Mouse (Mus musculus) forebrain, embryonic 11.5 days (tissue): Measurements from ENCODE around the gene Mydgf. TPM values are rescaled to one million over a fixed set of nuclear protein-coding genes. Genes with fewer than 3 reads are reported as not detected.

Experiments used
- ATAC-seq: fragments of 200-750 bp; cut with Nextera tagmentation; replicated peaks from 2 replicates; pipeline ENCODE4 v1.8.0; 2017; ENCODE audit warnings: moderate TSS enrichment; ENCODE audit not compliant: low FRiP score
- DNase-seq: peaks from one replicate; pipeline ENCODE4 v3.0.0-alpha.2; 2017; ENCODE audit warnings: low spot score
- H3K27ac ChIP-seq: fragments of 300-500 bp; sonication (generic); 2 replicates; pipeline ENCODE4 v1.5.1; 2014; ENCODE audit warnings: low read depth, low read length
- H3K27me3 ChIP-seq: fragments of 300-500 bp; sonication (generic); 2 replicates; pipeline ENCODE4 v1.6.1; 2014; ENCODE audit warnings: mild to moderate bottlenecking, low read length, mixed read lengths; ENCODE audit not compliant: control insufficient read depth, insufficient read depth
- H3K36me3 ChIP-seq: fragments of 300-500 bp; sonication (generic); 2 replicates; pipeline ENCODE4 v1.6.1; 2014; ENCODE audit warnings: mild to moderate bottlenecking, low read length, moderate library complexity, mixed read lengths; ENCODE audit not compliant: control insufficient read depth, insufficient read depth
- H3K4me1 ChIP-seq: fragments of 300-500 bp; sonication (generic); replicated peaks from 2 replicates; pipeline ENCODE4 v1.6.1; 2014; ENCODE audit warnings: low read length, mixed read lengths; ENCODE audit not compliant: control insufficient read depth, insufficient read depth
- H3K4me2 ChIP-seq: fragments of 300-500 bp; sonication (generic); 2 replicates; pipeline ENCODE4 v1.6.1; 2014; ENCODE audit warnings: low read depth, mild to moderate bottlenecking, low read length, moderate library complexity, mixed read lengths; ENCODE audit not compliant: severe bottlenecking
- H3K4me3 ChIP-seq: fragments of 300-500 bp; sonication (generic); 2 replicates; pipeline ENCODE4 v1.5.1; 2014; ENCODE audit warnings: low read depth, low read length
- H3K9ac ChIP-seq: fragments of 300-500 bp; sonication (generic); 2 replicates; pipeline ENCODE4 v1.6.1; 2014; ENCODE audit warnings: low read length
- H3K9me3 ChIP-seq: fragments of 300-500 bp; sonication (generic); 2 replicates; pipeline ENCODE4 v1.6.1; 2016; ENCODE audit warnings: low read length, mixed read lengths; ENCODE audit not compliant: control insufficient read depth
- WGBS: fragments of 180-500 bp; shearing (Covaris S2); extraction: QIAGEN DNeasy Blood & Tissue Kit; methylation state at CpG from one replicate; pipeline ENCODE4 v1.1.7; 2014; 5-methylcytosine and 5-hydroxymethylcytosine counted together
- polyA plus RNA-seq: library from polyadenylated mRNA; unstranded; fragments of >200 nt; fragmentation: Nextera tagmentation; extraction: Ambion mirVana; gene quantifications from 2 replicates; pipeline ENCODE4 v1.2.1, GENCODE M21; 2014

Gene Mydgf
- polyA plus RNA-seq, 1 experiment from 2014 or later = 55.4 TPM

- peaks cover 14% of the 10 kb centered on the region; the same call in 1 of the 2 replicates for H3K4me1 ChIP-seq
- peak overlapping the region; percentile 80 for H3K9ac ChIP-seq
- no peaks in the 10 kb centered on the region for H3K36me3 ChIP-seq
- 68% methylated on average over 13 of the region's 13 CpGs for WGBS
- peak overlapping the region; percentile 80 for H3K4me2 ChIP-seq
- DNase-seq = peak; percentile 54
- H3K27me3 ChIP-seq = no peaks in the 10 kb centered on the region
- H3K27ac ChIP-seq = no peak overlapping the region
- peak overlapping the region; percentile 93 for H3K4me3 ChIP-seq
- no peaks in the 10 kb centered on the region for H3K9me3 ChIP-seq
- ATAC-seq = no peak
These were observed 34.0 kb upstream of the Mydgf start for GRCm38 (mm10) chr17:56217670-56218069.

GRCm38 (mm10) chr17:56214229-56214628 lies 30.5 kb upstream of the Mydgf start:
- Histone ChIP-seq H3K27ac (no peak overlapping the region), H3K36me3 (peaks cover 7% of the 10 kb centered on the region; the same call in 1 of the 2 replicates), H3K9ac (no peak overlapping the region), H3K4me2 (no peak overlapping the region), H3K4me1 (peaks cover 14% of the 10 kb centered on the region; the same call in 1 of the 2 replicates), H3K4me3 (no peak overlapping the region), H3K27me3 (no peaks in the 10 kb centered on the region), H3K9me3 (no peaks in the 10 kb centered on the region)
- WGBS = 71% methylated on average over 1 of the region's 1 CpGs
- DNase-seq = no peak
- no peak for ATAC-seq

- Histone ChIP-seq H3K4me1 (peaks cover 9% of the 10 kb centered on the region; the same call in 1 of the 2 replicates), H3K9me3 (no peaks in the 10 kb centered on the region), H3K4me3 (no peak overlapping the region), H3K9ac (no peak overlapping the region), H3K27me3 (no peaks in the 10 kb centered on the region), H3K36me3 (peaks cover 7% of the 10 kb centered on the region; the same call in 1 of the 2 replicates), H3K27ac (no peak overlapping the region), H3K4me2 (no peak overlapping the region)
- ATAC-seq (no peak), DNase-seq (no peak)
- 83% methylated on average over 6 of the region's 6 CpGs for WGBS
These were observed 29.0 kb upstream of the Mydgf start for GRCm38 (mm10) chr17:56212676-56213075.

- Histone ChIP-seq H3K27me3 (no peaks in the 10 kb centered on the region), H3K27ac (no peak overlapping the region), H3K4me3 (no peak overlapping the region), H3K9me3 (no peaks in the 10 kb centered on the region), H3K36me3 (peaks cover 11% of the 10 kb centered on the region; the same call in 1 of the 2 replicates), H3K4me2 (no peak overlapping the region), H3K4me1 (no peaks in the 10 kb centered on the region), H3K9ac (no peak overlapping the region)
- DNase-seq = no peak
- ATAC-seq = no peak
- WGBS = 89% methylated on average over 2 of the region's 2 CpGs
These were observed 27.4 kb upstream of the Mydgf start for GRCm38 (mm10) chr17:56211090-56211489.

- H3K4me3 ChIP-seq = no peak overlapping the region
- no peak overlapping the region for H3K27ac ChIP-seq
- peaks cover 19% of the 10 kb centered on the region for H3K36me3 ChIP-seq
- no peaks in the 10 kb centered on the region for H3K27me3 ChIP-seq
- ATAC-seq = no peak
- no peak overlapping the region for H3K9ac ChIP-seq
- 87% methylated on average over 3 of the region's 3 CpGs for WGBS
- no peaks in the 10 kb centered on the region for H3K9me3 ChIP-seq
- no peak for DNase-seq
- no peak overlapping the region for H3K4me2 ChIP-seq
- H3K4me1 ChIP-seq = no peaks in the 10 kb centered on the region
These were observed 25.1 kb upstream of the Mydgf start for GRCm38 (mm10) chr17:56208821-56209220.

GRCm38 (mm10) chr17:56207963-56208530 lies 24.3 kb upstream of the Mydgf start:
- peaks cover 19% of the 10 kb centered on the region for H3K36me3 ChIP-seq
- H3K27ac ChIP-seq = no peak overlapping the region
- no peaks in the 10 kb centered on the region for H3K27me3 ChIP-seq
- no peak overlapping the region for H3K4me3 ChIP-seq
- H3K4me1 ChIP-seq = no peaks in the 10 kb centered on the region
- no peak overlapping the region for H3K9ac ChIP-seq
- 92% methylated on average over 9 of the region's 9 CpGs for WGBS
- ATAC-seq (no peak), DNase-seq (no peak)
- no peaks in the 10 kb centered on the region for H3K9me3 ChIP-seq
- no peak overlapping the region for H3K4me2 ChIP-seq

- WGBS = 92% methylated on average over 6 of the region's 6 CpGs
- Histone ChIP-seq H3K36me3 (peaks cover 26% of the 10 kb centered on the region), H3K27me3 (no peaks in the 10 kb centered on the region)
These were observed 23.4 kb upstream of the Mydgf start for GRCm38 (mm10) chr17:56206986-56207674.

GRCm38 (mm10) chr17:56206276-56206884 lies 22.7 kb upstream of the Mydgf start:
- Histone ChIP-seq H3K27ac (no peak overlapping the region), H3K36me3 (peaks cover 26% of the 10 kb centered on the region), H3K27me3 (no peaks in the 10 kb centered on the region), H3K4me1 (no peaks in the 10 kb centered on the region), H3K9me3 (no peaks in the 10 kb centered on the region), H3K9ac (no peak overlapping the region), H3K4me2 (no peak overlapping the region), H3K4me3 (no peak overlapping the region)
- ATAC-seq (no peak), DNase-seq (no peak)
- WGBS = 90% methylated on average over 10 of the region's 10 CpGs

More at GRCm38 (mm10) chr17:56206986-56207674, 23.4 kb upstream of the Mydgf start:
- Histone ChIP-seq H3K4me3 (no peak overlapping the region), H3K27ac (no peak overlapping the region), H3K9ac (no peak overlapping the region), H3K4me1 (no peaks in the 10 kb centered on the region), H3K9me3 (no peaks in the 10 kb centered on the region), H3K4me2 (no peak overlapping the region)
- DNase-seq = no peak
- no peak for ATAC-seq
